Mouse (Mus musculus) fibroblast of lung, adult 2 months (primary cell): ENCODE data around the gene Pofut1.

ENCODE experiments used
- DNase-seq: peaks from one replicate; pipeline ENCODE4 v3.0.0-alpha.2; 2011; ENCODE audit warnings: low read depth

Gene Pofut1

DNA sequence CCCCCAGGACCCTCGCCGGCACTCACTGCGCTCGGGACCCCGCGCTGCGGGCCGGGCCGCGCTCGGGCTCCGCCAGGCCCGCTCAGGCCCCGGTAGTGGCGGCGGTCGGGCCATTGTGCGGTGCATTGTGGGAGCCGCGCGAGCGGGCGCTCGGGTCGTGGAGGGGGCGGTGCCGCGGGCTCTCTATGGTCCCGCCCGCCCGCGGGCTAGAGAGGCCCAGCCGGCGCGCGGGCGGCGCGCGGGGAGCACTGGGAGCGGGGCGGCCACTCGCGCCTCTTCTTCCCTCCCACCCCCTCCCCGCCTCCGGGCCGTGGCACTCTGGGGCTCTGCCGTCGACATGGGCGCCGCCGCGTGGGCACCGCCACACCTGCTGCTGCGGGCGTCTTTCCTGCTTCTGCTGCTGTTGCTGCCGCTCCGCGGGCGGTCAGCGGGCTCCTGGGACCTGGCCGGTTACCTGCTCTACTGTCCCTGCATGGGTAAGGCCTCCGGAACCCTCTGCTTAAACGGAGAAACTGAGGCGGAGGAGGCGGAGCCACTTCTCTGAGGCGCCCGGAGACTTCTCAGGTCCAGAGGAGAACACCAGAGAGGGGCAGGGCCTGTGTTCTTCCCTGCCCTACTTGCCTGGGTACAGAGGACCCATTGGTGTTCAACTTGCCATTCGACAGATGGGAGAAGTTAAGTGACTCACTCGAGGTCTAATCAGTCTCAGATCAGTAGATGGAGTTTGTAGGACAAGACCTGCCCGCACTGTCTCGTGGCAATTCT lies at the start of gene Pofut1, which contains the start of gene Plagl2:
Gene Pofut1 (plus strand): TSS at position 284 of the 765 bp plus-strand sequence.
Gene Plagl2 (minus strand): TSS at position 177 of the 765 bp plus-strand sequence.
- peak; percentile 32 for DNase-seq

DNA sequence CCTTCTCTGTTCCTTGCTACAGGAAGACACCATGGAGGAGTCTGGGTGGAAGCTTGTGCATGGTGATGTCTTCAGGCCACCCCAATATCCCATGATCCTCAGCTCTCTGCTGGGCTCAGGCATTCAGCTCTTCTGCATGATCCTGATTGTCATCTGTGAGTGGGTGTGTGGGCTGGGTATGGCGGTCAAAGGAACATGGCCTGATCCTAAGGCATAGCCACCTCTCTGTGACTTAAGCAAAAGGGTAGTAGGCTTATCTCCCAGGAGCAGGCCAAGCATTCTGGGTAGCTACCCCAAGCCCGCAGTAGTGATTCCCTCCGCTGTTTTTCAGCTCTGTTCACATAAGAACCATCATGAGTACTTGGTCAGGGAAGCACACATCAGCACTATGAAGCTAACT lies 47.1 kb upstream of the Pofut1 start:
- DNase-seq: no peak

DNA sequence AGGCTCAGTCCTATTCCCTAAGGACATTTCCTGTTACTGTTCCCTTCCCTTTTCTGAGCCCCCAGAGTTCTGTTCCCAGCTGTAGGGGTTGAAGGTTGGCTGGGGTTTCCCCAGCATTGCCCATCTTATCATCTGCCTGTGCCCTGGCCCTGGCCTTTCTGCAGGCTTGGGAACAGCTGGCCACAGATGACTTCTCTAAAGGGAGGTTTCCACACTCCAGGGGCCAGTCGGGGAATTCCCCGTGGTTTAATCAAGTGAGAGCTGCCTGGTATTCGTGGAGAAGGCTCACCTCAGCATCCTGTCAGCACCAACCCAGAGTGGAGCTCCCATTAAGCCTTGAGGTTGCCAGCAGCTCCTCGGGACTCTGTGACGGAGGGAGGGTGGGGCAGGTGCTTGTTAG lies 42.8 kb upstream of the Pofut1 start:
- DNase-seq: no peak

- no peak for DNase-seq
These were observed 42.2 kb upstream of the Pofut1 start for GRCm38 (mm10) chr2:153199114-153199513.

DNA sequence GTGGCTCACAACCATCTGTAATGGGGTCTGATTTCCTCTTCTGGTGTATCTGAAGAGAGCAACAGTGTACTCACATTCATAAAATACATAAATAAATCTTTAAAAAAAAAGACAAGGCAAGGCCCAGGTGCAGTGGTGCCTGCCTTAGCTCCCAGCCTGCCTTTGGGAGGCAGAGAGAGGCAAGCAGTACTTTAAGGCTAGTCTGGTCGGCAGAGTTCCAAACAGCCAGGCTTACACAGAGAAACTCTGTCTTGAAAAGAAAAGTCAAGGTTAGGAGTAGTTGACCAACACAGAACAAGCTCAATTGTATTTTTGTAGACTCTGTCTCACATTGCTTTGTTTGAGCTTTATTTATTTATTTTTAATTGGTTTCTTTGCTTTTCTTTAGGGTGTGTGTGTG lies 38.6 kb upstream of the Pofut1 start:
- no peak for DNase-seq

DNA sequence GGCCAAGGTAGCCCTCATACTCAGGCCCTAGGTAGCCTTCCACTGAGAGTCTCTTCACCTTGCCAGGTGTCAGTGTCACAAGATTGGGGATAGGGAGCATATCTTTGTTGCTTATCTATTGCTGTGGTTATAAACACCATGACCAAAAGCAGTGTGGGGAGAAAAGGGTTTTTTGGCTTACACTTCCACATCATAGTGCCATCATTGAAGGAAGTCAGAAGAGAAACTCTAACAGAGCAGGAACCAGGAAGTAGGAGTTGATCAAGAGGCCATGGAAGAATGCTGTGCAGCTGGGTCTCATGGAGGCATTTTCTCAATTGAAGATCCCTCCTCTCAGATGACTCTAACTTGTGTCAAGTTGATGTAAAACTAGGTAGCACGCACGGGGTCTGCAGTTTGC lies 33.2 kb upstream of the Pofut1 start:
- DNase-seq: no peak

GRCm38 (mm10) chr2:153209286-153209685 lies 32.0 kb upstream of the Pofut1 start:
- DNase-seq: no peak

- DNase-seq: no peak
These were observed 29.9 kb upstream of the Pofut1 start for GRCm38 (mm10) chr2:153211451-153211850.

GRCm38 (mm10) chr2:153213351-153213750 lies 28.0 kb upstream of the Pofut1 start:
- DNase-seq: no peak

DNA sequence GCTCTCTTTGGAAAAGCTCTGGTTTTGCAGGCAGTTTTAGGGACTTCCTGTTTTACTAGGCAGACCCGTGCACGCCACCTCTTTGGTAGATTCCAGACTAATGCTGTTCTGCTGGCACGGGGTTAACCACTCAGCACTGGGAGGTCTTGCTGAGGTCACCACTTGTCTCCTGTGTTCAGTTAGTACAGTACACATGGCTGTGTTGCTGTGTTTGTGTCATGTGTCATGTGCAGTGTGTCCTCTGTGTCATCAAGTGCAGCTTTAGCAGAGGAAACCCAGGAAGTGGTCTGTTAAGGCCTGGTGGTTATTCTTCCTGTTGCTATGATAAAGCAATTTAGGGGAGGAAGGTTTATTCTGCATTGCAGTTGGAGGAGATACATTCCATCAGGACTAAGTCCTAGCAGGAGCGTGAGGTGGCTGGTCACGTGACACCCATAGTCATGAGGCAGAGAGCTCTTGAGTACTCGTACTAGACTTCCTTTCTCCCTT lies 26.5 kb upstream of the Pofut1 start:
- DNase-seq: no peak

GRCm38 (mm10) chr2:153215421-153215820 lies 25.9 kb upstream of the Pofut1 start:
- DNase-seq: no peak

- DNase-seq: no peak
These were observed 23.4 kb upstream of the Pofut1 start for GRCm38 (mm10) chr2:153217826-153218340.

- DNase-seq: no peak
These were observed 22.8 kb upstream of the Pofut1 start for GRCm38 (mm10) chr2:153218516-153218915.

GRCm38 (mm10) chr2:153221620-153222019 lies 19.7 kb upstream of the Pofut1 start:
- DNase-seq: no peak

DNA sequence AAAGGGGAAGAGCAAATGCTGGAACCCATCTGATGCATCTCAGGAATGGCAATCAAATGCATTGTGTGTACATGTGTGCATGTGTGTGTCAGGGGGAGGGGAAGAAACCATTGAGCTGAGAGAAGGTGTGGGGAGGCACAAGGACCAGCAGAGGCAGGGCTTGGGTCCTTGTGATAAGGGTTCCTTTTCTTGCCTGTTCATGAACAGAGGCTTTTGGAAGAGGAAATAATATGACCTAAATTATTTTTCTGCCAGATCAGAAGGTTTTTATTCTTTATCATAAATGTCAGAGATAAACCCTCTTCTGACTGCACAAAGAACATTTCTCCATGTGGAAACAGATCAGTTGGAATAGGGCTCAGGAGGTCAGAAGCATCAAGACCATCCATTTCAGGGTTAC lies 19.2 kb upstream of the Pofut1 start:
- DNase-seq: no peak

DNA sequence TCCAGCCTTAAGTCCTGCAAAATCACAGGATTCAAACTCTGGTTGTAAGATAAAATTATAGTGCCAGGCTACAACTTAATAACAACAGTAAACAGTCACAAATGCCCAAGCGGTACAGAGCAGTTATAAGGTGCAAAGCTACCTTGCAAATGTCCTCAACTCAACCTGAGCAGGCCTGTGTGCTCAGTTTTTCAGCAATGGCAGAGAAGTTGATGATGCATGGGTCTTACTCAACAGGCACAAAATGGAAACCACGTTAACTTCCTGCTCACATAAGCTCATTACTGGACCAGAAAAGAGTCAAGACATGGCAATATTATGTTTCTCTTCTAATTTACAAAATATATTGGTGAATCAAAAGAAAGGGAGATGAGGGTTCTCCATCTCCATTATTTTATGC lies 18.8 kb upstream of the Pofut1 start:
- DNase-seq: no peak

GRCm38 (mm10) chr2:153224946-153225594 lies 16.3 kb upstream of the Pofut1 start, which contains the start of gene Tspyl3:
TSS of gene Tspyl3 (minus strand) at chr2:153225441.
- DNase-seq: no peak

GRCm38 (mm10) chr2:153225595-153225953 lies 15.8 kb upstream of the Pofut1 start:
- DNase-seq: no peak

GRCm38 (mm10) chr2:153227959-153228358 lies 13.4 kb upstream of the Pofut1 start:
- DNase-seq: no peak

DNA sequence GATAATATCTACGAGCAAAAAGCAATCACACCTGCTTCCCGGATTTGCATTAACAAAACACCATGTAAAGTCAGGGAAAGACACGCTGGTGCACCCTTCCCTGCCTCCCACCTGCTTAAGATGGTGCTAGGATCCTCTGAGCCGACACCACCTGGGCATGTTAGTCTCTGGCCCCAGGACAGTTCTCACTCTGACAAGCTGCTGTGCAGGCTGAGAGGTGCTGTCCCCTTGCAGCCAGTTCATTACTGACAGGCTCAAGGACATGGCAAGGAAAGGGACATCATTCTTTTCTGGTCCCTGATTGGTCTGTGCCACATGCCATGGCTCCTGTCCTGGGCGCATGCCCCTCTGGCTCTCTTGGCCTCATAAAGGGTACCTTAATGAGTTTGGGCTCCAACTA lies 12.8 kb upstream of the Pofut1 start:
- no peak for DNase-seq

DNA sequence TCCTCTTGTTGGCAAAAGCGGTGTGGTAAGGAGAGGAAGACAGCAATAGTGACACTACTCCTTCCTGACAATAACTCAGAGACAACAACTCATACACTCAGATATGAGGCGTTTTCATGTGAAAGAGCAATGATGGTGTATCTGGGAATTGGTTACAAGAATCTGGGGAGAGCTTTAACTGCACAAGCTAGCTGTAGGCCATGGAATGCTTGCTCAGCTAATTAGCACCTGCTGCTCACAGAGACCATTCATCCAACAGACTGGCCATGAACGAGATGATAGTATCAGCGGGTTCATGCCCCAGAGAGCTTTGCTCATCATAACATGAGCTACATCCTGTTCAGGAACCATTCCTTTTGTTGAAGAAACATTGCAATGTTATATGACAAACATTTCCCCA lies 4.1 kb upstream of the Pofut1 start:
- no peak for DNase-seq

DNA sequence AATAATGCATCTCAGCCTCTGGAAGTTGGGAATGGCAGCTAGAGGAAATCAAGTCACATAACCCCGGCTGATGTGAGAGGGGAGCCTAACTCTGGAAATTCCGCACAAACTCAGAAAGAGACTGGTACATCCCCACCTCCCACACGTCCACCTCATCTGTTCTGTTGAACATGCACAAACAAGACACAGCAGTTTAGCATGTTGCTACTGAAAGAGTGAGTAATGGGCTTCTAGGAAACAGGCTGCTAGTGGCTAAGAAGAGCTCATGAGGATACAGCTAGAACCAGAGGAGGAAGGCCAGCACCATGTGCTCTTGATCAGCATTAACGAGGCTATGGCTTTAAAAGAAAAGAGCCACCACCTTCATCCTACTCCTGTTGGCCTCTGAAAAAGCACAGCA lies 3.4 kb upstream of the Pofut1 start:
- DNase-seq: no peak

DNA sequence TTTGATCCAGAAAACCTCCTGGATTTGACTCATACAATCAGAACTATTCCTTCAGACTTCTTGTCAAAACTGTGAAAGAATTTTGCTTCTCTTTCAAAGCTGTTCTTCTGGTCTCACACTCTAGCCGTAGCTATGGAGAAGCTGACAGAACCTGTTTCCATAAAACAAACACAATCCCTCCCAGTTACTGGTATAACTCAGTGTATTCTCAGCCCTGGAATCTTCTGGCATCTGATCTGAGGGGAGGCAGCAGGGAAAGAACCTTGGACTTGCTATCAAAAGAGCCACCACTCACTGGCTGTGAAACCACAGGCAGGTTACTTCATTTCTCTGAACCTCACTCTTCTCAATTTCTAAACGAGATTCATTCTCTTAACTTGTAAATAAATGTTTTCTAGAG lies 2.9 kb upstream of the Pofut1 start:
- no peak for DNase-seq
